33 mouse cellular contexts compared by ENCODE assay signal in genomic region chr3:90625496-90625895, GRCm38 (mm10). TPM values are rescaled to one million over a fixed set of nuclear protein-coding genes. Genes with fewer than 3 reads are reported as not detected.
A peak's percentile ranks its signal among the peaks of the same experiment; 100 is the strongest.
DNase-seq lines count a peak whose midpoint lies in the region; ATAC-seq lines count a peak whose summit lies in the region.
"Had no signal": no experiment of that assay in that cellular context is flagged by ENCODE, and none has a peak within 500 bp of the region (broad histone marks: within the 10 kb centered on the region; RNA-seq: fewer than 3 reads in every experiment).

No protein-coding gene starts in this region.

- H3K9ac ChIP-seq in hindbrain, embryonic 14.5 days: no peak overlapping the region
- H3K9ac ChIP-seq in lung, embryonic 15.5 days: no peak overlapping the region
- 0 out of 2 replicates have a peak overlapping the region, but pooled peaks have one; percentile 6 for H3K9ac ChIP-seq in stomach, embryonic 14.5 days (replicated peaks; ENCODE audit: low read depth, low read length)
- H3K9ac ChIP-seq: embryonic facial prominence, embryonic 13.5 days; forebrain, embryonic 12.5 days; heart, embryonic 12.5 days; limb, embryonic 13.5 days; midbrain, embryonic 15.5 days had no signal

- no peak for ATAC-seq in hindbrain, embryonic 14.5 days (ENCODE audit: low FRiP score)
- no peak for ATAC-seq in lung, embryonic 15.5 days (ENCODE audit: borderline replicate concordance, extremely low read depth, low FRiP score, low TSS enrichment)
- ATAC-seq in stomach, embryonic 14.5 days (ENCODE audit: insufficient number of reproducible peaks, insufficient read depth, low FRiP score, low read depth): no peak
- no peak for ATAC-seq in monocyte, adult 5-6 weeks (replicated peaks; ENCODE audit: insufficient number of reproducible peaks, low FRiP score, low TSS enrichment, poor library complexity, severe bottlenecking)
- ATAC-seq: midbrain, embryonic 15.5 days had no signal

- H3K36me3 ChIP-seq in hindbrain, embryonic 10.5 days: no peaks in the 10 kb centered on the region
- no peaks in the 10 kb centered on the region for H3K36me3 ChIP-seq in hindbrain, embryonic 14.5 days (replicated peaks; ENCODE audit: control insufficient read depth, insufficient read depth)
- H3K36me3 ChIP-seq in lung, embryonic 15.5 days: no peaks in the 10 kb centered on the region
- no peaks in the 10 kb centered on the region for H3K36me3 ChIP-seq in stomach, embryonic 14.5 days (ENCODE audit: control insufficient read depth, insufficient read depth, low read length)
- H3K36me3 ChIP-seq: embryonic facial prominence, embryonic 13.5 days; forebrain, embryonic 12.5 days; heart, embryonic 12.5 days; limb, embryonic 13.5 days; midbrain, embryonic 15.5 days had no signal

- intact Hi-C loops in left cerebral cortex, postnatal 14 days (cut with DNase I): no loop called here

- 79% methylated on average over 5 of the region's 5 CpGs for WGBS in hindbrain, embryonic 10.5 days
- 73% methylated on average over 5 of the region's 5 CpGs for WGBS in hindbrain, embryonic 14.5 days
- 70% methylated on average over 5 of the region's 5 CpGs for WGBS in lung, embryonic 15.5 days
- 77% methylated on average over 5 of the region's 5 CpGs for WGBS in stomach, embryonic 14.5 days

- H3K4me3 ChIP-seq in hindbrain, embryonic 10.5 days: no peak overlapping the region
- no peak overlapping the region for H3K4me3 ChIP-seq in hindbrain, embryonic 14.5 days (replicated peaks; ENCODE audit: low read length)
- no peak overlapping the region for H3K4me3 ChIP-seq in lung, embryonic 15.5 days
- H3K4me3 ChIP-seq in stomach, embryonic 14.5 days (ENCODE audit: low read depth, low read length): no peak overlapping the region
- H3K4me3 ChIP-seq: embryonic facial prominence, embryonic 13.5 days; forebrain, embryonic 12.5 days; heart, embryonic 12.5 days; left cerebral cortex, adult 2 months; limb, embryonic 13.5 days; midbrain, embryonic 15.5 days had no signal

- DNase-seq in hindbrain, embryonic 10.5 days (ENCODE audit: low spot score): no peak
- DNase-seq in hindbrain, embryonic 14.5 days (ENCODE audit: low spot score): no peak
- DNase-seq in lung, postnatal 4 days: no peak
- DNase-seq in left cerebral cortex, postnatal 14 days (ENCODE audit: low spot score in 2 of 2): no peak
- DNase-seq: adrenal gland, postnatal 25 days; B cell, adult 2 months; cerebellum, adult 18-20 months; cerebellum, postnatal 10 days; gastrocnemius, postnatal 14 days; kidney, adult 2 months; kidney, postnatal 14 days; lung, postnatal 10 days; right cerebral cortex, adult 18-20 months; spleen, adult 18-20 months had no signal

- peaks cover 26% of the 10 kb centered on the region for H3K4me1 ChIP-seq in hindbrain, embryonic 10.5 days (replicated peaks)
- H3K4me1 ChIP-seq in hindbrain, embryonic 14.5 days (replicated peaks; ENCODE audit: control insufficient read depth, insufficient read depth, low read length): peaks cover 15% of the 10 kb centered on the region
- H3K4me1 ChIP-seq in lung, embryonic 15.5 days: peaks cover 17% of the 10 kb centered on the region
- H3K4me1 ChIP-seq in stomach, embryonic 14.5 days (ENCODE audit: control insufficient read depth, insufficient read depth, low read length): peaks cover 18% of the 10 kb centered on the region

- H3K27me3 ChIP-seq in hindbrain, embryonic 10.5 days (ENCODE audit: insufficient read depth, poor library complexity, severe bottlenecking): no peaks in the 10 kb centered on the region
- no peaks in the 10 kb centered on the region for H3K27me3 ChIP-seq in hindbrain, embryonic 14.5 days (ENCODE audit: control insufficient read depth, insufficient read depth, low read length)
- H3K27me3 ChIP-seq in lung, embryonic 15.5 days: no peaks in the 10 kb centered on the region
- no peaks in the 10 kb centered on the region for H3K27me3 ChIP-seq in stomach, embryonic 14.5 days (ENCODE audit: control insufficient read depth, insufficient read depth, low read length)
- H3K27me3 ChIP-seq: embryonic facial prominence, embryonic 13.5 days; forebrain, embryonic 12.5 days; heart, embryonic 12.5 days; midbrain, embryonic 15.5 days had no signal

- peak overlapping the region; percentile 25; the same call in 1 of the 2 replicates for H3K27ac ChIP-seq in hindbrain, embryonic 10.5 days
- H3K27ac ChIP-seq in hindbrain, embryonic 14.5 days: no peak overlapping the region
- H3K27ac ChIP-seq in lung, embryonic 15.5 days: peak overlapping the region; percentile 83
- H3K27ac ChIP-seq in stomach, embryonic 14.5 days (ENCODE audit: low read length): peak overlapping the region; percentile 90
- H3K27ac ChIP-seq: embryonic facial prominence, embryonic 13.5 days; forebrain, embryonic 12.5 days; left cerebral cortex, adult 2 months; limb, embryonic 13.5 days; midbrain, embryonic 15.5 days had no signal

- no peak overlapping the region for H3K4me2 ChIP-seq in hindbrain, embryonic 14.5 days (replicated peaks)
- H3K4me2 ChIP-seq in lung, embryonic 15.5 days: no peak overlapping the region
- no peak overlapping the region for H3K4me2 ChIP-seq in stomach, embryonic 14.5 days (replicated peaks; ENCODE audit: low read depth, low read length)
- H3K4me2 ChIP-seq: embryonic facial prominence, embryonic 13.5 days; forebrain, embryonic 12.5 days; heart, embryonic 12.5 days; limb, embryonic 13.5 days; liver, embryonic 11.5 days; midbrain, embryonic 15.5 days had no signal

- H3K9me3 ChIP-seq in hindbrain, embryonic 10.5 days: no peaks in the 10 kb centered on the region
- H3K9me3 ChIP-seq in hindbrain, embryonic 14.5 days (ENCODE audit: control insufficient read depth, low read length): no peaks in the 10 kb centered on the region
- H3K9me3 ChIP-seq in lung, embryonic 15.5 days: no peaks in the 10 kb centered on the region
- H3K9me3 ChIP-seq in stomach, embryonic 14.5 days (ENCODE audit: control insufficient read depth, low read depth, low read length): no peaks in the 10 kb centered on the region
- H3K9me3 ChIP-seq: embryonic facial prominence, embryonic 13.5 days; forebrain, embryonic 12.5 days; heart, embryonic 12.5 days; limb, embryonic 13.5 days; midbrain, embryonic 15.5 days had no signal

RNA-seq across cellular contexts. Expression of gene S100a6, which starts 12.8 kb away (rescaled TPM):
- 14.4 and 18.3 TPM in 2 replicates for polyA plus RNA-seq in hindbrain, embryonic 10.5 days (2016; fragmentation: Nextera tagmentation; extraction: Ambion mirVana)
- polyA plus RNA-seq in hindbrain, embryonic 14.5 days (2014; fragmentation: Nextera tagmentation; extraction: Ambion mirVana): 35.0 and 46.9 TPM in 2 replicates
- 148 and 158 TPM in 2 replicates for polyA plus RNA-seq in lung, embryonic 15.5 days (2015; fragmentation: Nextera tagmentation; extraction: Ambion mirVana)
- 418 and 466 TPM in 2 replicates for polyA plus RNA-seq in stomach, embryonic 14.5 days (2014; fragmentation: Nextera tagmentation; extraction: Ambion mirVana)
- 10 to 100 TPM; 30.8 to 35.1 TPM for total RNA-seq in left cerebral cortex, postnatal 14 days (2021)
- total RNA-seq in monocyte, adult 5-6 weeks (2017): 318 to 564 TPM (median 521 TPM) in 3 replicates

RNA-seq across cellular contexts. Expression of gene S100a5, which starts 17.2 kb away (rescaled TPM):
- polyA plus RNA-seq in hindbrain, embryonic 10.5 days (2016; fragmentation: Nextera tagmentation; extraction: Ambion mirVana): not detected in 2 replicates
- polyA plus RNA-seq in hindbrain, embryonic 14.5 days (2014; fragmentation: Nextera tagmentation; extraction: Ambion mirVana): not detected in 2 replicates
- polyA plus RNA-seq in lung, embryonic 15.5 days (2015; fragmentation: Nextera tagmentation; extraction: Ambion mirVana): not detected in 2 replicates
- polyA plus RNA-seq in stomach, embryonic 14.5 days (2014; fragmentation: Nextera tagmentation; extraction: Ambion mirVana): 0.71 TPM in 1 of 2 replicates, not detected in the other
- not detected for total RNA-seq in left cerebral cortex, postnatal 14 days (2021)
- not detected in 3 replicates for total RNA-seq in monocyte, adult 5-6 weeks (2017)
- total RNA-seq: adrenal gland, adult 18-20 months; adrenal gland, postnatal 25 days; common myeloid progenitor, adult 5-6 weeks; gastrocnemius, postnatal 14 days; granulocyte monocyte progenitor cell, adult 5-6 weeks; hematopoietic stem cell, adult 5-6 weeks; layer of hippocampus, postnatal 10 days; left cerebral cortex, adult 2 months; left cerebral cortex, postnatal 36 days had no signal
- polyA plus RNA-seq: embryonic facial prominence, embryonic 13.5 days; forebrain, embryonic 12.5 days; heart, embryonic 12.5 days; heart, postnatal 0 days; kidney, adult 2 months; limb, embryonic 13.5 days; liver, embryonic 11.5 days; liver, embryonic 16.5 days; midbrain, embryonic 15.5 days; neural tube, embryonic 11.5 days had no signal

RNA-seq across cellular contexts. Expression of gene S100a4, which starts 21.9 kb away (rescaled TPM):
- polyA plus RNA-seq in hindbrain, embryonic 10.5 days (2016; fragmentation: Nextera tagmentation; extraction: Ambion mirVana): not detected in 2 replicates
- 1.2 and 1.6 TPM in 2 replicates for polyA plus RNA-seq in hindbrain, embryonic 14.5 days (2014; fragmentation: Nextera tagmentation; extraction: Ambion mirVana)
- 6.0 and 8.9 TPM in 2 replicates for polyA plus RNA-seq in lung, embryonic 15.5 days (2015; fragmentation: Nextera tagmentation; extraction: Ambion mirVana)
- 5.5 and 7.4 TPM in 2 replicates for polyA plus RNA-seq in stomach, embryonic 14.5 days (2014; fragmentation: Nextera tagmentation; extraction: Ambion mirVana)
- total RNA-seq in left cerebral cortex, postnatal 14 days (2021): 1 to 10 TPM; 6.8 to 7.0 TPM
- total RNA-seq in monocyte, adult 5-6 weeks (2017): 562 to 1,115 TPM (median 1,082 TPM) in 3 replicates
- polyA plus RNA-seq: neural tube, embryonic 11.5 days had no signal

RNA-seq across cellular contexts. Expression of gene Gm42674, which starts 23.8 kb away (rescaled TPM):
- not detected in 2 replicates for polyA plus RNA-seq in hindbrain, embryonic 10.5 days (2016; fragmentation: Nextera tagmentation; extraction: Ambion mirVana)
- not detected in 2 replicates for polyA plus RNA-seq in hindbrain, embryonic 14.5 days (2014; fragmentation: Nextera tagmentation; extraction: Ambion mirVana)
- not detected in 2 replicates for polyA plus RNA-seq in lung, embryonic 15.5 days (2015; fragmentation: Nextera tagmentation; extraction: Ambion mirVana)
- not detected in 2 replicates for polyA plus RNA-seq in stomach, embryonic 14.5 days (2014; fragmentation: Nextera tagmentation; extraction: Ambion mirVana)
- not detected for total RNA-seq in left cerebral cortex, postnatal 14 days (2021)
- not detected in 3 replicates for total RNA-seq in monocyte, adult 5-6 weeks (2017)
- total RNA-seq: adrenal gland, adult 18-20 months; adrenal gland, postnatal 25 days; common myeloid progenitor, adult 5-6 weeks; gastrocnemius, postnatal 14 days; granulocyte monocyte progenitor cell, adult 5-6 weeks; hematopoietic stem cell, adult 5-6 weeks; layer of hippocampus, postnatal 10 days; left cerebral cortex, adult 2 months; left cerebral cortex, postnatal 36 days had no signal
- polyA plus RNA-seq: embryonic facial prominence, embryonic 13.5 days; forebrain, embryonic 12.5 days; heart, embryonic 12.5 days; heart, postnatal 0 days; kidney, adult 2 months; limb, embryonic 13.5 days; liver, embryonic 11.5 days; liver, embryonic 16.5 days; midbrain, embryonic 15.5 days; neural tube, embryonic 11.5 days had no signal

RNA-seq across cellular contexts. Expression of gene S100a7a, which starts 28.3 kb away (rescaled TPM):
- polyA plus RNA-seq in hindbrain, embryonic 10.5 days (2016; fragmentation: Nextera tagmentation; extraction: Ambion mirVana): not detected in 2 replicates
- not detected in 2 replicates for polyA plus RNA-seq in hindbrain, embryonic 14.5 days (2014; fragmentation: Nextera tagmentation; extraction: Ambion mirVana)
- polyA plus RNA-seq in lung, embryonic 15.5 days (2015; fragmentation: Nextera tagmentation; extraction: Ambion mirVana): 0.11 and 0.16 TPM in 2 replicates
- not detected in 2 replicates for polyA plus RNA-seq in stomach, embryonic 14.5 days (2014; fragmentation: Nextera tagmentation; extraction: Ambion mirVana)
- total RNA-seq in left cerebral cortex, postnatal 14 days (2021): 1 to 10 TPM; 1.0 to 1.5 TPM
- total RNA-seq in monocyte, adult 5-6 weeks (2017): 0.58 TPM in 1 of 3 replicates, not detected in the others
- total RNA-seq: common myeloid progenitor, adult 5-6 weeks; granulocyte monocyte progenitor cell, adult 5-6 weeks; hematopoietic stem cell, adult 5-6 weeks had no signal
- polyA plus RNA-seq: embryonic facial prominence, embryonic 13.5 days; forebrain, embryonic 12.5 days; heart, postnatal 0 days; limb, embryonic 13.5 days; liver, embryonic 11.5 days; midbrain, embryonic 15.5 days; neural tube, embryonic 11.5 days had no signal
